Mouse (Mus musculus): Measurements from ENCODE around the gene Creb5.

Gene Creb5

DNA sequence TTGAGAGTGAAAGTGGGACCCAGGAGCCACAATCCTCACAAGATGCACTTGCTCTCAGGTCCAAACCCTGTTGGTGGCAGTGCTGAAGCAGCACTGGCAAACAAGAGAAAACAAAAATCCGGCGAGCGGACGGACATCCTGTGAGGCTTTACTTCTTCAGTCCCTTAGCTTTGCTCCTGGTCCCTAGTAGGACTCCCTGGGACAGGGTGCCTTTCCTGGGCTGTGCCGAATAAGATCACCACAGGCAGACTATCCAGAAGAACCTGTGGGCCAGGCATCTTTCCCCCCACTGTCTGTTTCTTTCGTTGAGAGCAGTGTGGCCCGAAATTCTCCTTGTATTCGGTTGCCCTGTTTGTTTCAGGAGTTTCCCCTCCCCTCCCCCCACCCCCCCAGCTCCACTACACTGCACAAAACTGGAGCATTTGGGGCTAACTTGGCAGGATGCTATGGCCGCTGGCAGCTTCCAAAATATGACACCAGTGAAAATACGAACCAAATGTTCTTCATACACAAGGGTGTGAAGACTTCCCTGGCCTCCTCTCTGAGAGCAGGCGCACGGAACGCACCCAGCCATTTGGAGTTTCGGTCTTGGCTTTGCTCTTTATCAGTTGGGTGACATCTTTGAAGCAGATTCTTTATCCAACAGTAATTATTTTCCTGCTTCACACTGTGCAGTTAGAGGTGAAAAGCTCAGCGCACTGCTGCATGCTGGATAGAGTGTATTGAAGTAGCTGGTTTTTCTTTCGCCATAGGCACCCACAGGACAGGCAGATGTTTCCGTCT, 32.7 kb downstream of the Creb5 start:
- DNase-seq (ENCODE audit: low read depth), result no peak

- no peak for DNase-seq (ENCODE audit: low read depth)
These were observed 50.3 kb downstream of the Creb5 start for GRCm38 (mm10) chr6:53337398-53337797.

DNA sequence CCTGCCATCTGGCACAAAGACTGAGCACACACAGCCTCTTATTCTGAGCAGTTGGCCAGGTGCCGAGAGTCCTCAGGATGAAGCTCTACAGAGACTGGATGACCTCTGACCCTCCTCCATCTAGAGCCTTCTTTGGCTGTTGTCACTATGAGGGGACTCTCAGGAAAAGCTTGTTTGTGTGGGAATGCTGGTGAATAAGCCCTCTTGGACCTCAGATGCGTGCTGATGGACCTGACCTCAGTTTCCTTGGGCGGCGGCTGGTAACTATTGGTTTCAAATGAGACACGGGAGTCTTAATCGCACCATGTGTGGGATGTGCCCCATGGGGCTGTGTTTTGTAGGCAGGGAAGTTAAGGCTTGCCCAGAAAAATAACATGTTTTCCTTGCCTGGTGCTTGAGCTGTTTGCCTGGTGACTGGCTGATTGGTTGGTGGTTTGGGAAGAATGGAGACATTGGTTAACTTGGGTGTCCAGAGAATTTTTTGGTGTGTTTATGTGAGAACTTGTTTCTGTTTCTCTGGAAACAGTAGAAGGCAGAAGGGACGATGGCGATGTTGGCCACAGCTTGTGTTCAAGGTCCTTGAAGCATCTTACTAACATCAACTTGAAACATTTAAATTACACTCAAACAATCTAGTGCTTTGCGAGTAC, 65.4 kb downstream of the Creb5 start:
- DNase-seq (ENCODE audit: low read depth), result no peak

GRCm38 (mm10) chr6:53356328-53356727, 69.3 kb downstream of the Creb5 start:
- no peak for DNase-seq (ENCODE audit: low read depth)

DNA sequence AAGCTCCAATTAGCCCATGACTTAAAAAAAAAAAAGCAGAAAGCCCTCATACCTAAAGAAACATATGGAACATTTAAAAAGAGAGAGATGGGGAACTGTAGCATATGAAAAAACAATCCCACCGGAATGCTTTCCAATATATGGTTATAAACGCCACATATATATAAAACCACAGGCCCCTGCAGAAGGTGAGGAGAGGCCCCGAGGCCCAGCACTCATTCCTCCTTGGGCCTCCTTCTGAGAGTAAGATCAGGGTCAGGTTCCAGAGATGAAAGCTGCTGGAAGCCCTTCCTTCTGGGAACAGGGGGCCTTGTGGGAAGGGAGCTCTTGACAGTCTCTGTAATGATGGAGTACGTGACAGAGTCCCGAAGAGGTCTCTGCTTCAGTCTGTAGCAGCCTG, 76.5 kb downstream of the Creb5 start:
- DNase-seq (ENCODE audit: low read depth), result no peak

DNA sequence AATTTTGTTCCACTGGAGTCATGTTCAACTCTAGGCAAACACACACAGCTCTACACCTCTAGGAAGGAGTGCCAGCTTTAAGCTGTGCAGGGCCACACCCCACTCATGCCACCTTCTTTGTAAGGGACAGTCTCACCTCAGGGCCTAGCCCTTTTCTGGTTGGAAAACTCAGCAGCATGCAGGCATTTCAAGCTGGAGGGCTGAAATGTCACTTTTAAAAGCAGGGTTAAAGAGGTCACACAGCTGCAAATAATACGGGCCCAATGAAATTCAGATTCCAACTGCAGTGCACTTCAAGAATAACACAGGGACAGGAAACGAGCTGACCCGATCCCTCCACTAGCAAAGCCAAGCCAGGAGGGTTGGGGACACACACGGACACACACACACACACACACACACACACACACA, 76.9 kb downstream of the Creb5 start:
- no peak for DNase-seq (ENCODE audit: low read depth)

DNA sequence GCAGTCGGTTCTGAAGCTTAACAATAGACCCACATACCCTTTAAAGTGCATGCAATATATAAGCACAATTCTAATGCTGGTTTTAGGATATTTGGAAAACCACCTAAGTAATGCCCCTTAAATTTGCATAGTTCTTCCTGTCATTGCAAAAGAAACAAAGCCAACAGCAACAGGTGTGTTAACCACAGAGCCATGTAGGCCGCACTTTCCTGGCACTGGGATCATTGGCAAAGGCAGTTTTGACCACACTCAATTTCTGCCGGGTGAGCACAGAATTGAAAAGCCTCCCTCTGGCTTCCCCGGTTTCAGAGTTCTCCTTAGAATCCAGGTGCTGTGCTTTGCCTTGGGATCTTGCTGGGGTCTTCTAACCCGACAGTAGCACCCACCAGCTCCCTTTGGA, 82.1 kb downstream of the Creb5 start:
- DNase-seq (ENCODE audit: low read depth), result no peak

- peak; percentile 8 for DNase-seq (ENCODE audit: low read depth)
These were observed 82.9 kb downstream of the Creb5 start for GRCm38 (mm10) chr6:53369928-53370327.

GRCm38 (mm10) chr6:53371962-53372361, 84.9 kb downstream of the Creb5 start:
- no peak for DNase-seq (ENCODE audit: low read depth)

- DNase-seq (ENCODE audit: low read depth), result no peak
These were observed 87.4 kb downstream of the Creb5 start for GRCm38 (mm10) chr6:53374315-53374941.

- DNase-seq (ENCODE audit: low read depth), result no peak
These were observed 102.2 kb downstream of the Creb5 start for GRCm38 (mm10) chr6:53389277-53389676.

DNA sequence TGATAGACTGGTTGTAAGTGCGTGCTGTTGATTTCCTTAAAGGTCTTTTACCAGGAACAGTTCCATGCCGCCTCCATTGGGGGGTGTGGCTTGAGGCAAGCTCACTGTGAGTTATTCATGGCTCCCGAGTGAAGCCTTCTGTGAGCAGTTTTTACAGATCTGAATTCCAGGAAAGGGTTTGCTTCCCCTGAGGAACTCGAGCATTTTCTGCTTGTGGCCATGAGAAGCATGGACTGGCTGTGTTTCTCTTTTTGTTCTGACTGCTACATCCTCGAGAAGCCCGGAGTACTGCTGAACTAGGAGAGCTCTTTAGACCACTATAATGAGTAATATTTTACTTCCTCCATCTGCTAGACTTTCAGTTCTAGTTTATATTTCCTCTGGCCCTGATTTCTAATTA, 103.3 kb downstream of the Creb5 start:
- DNase-seq (ENCODE audit: low read depth), result no peak

- no peak for DNase-seq (ENCODE audit: low read depth)
These were observed 107.0 kb downstream of the Creb5 start for GRCm38 (mm10) chr6:53394026-53394425.

DNA sequence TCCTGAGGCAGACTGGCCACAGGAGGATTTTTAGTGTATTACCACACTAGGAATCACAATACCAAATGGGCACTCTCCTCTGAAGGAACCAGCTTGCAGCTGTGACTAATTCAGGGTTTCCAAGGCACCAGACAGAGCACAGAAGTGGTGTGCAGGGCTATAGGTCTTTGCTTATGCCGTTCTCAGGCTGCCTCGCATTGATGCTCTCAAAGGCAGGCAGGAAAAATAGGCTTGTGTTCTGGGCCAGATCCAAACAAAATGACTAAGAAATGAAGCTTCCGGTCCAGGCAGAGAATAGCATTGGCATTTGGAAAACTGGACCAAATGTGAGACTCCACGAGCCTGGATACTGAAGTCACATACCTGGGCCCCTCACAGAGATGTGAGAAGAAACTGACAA, 108.1 kb downstream of the Creb5 start:
- DNase-seq (ENCODE audit: low read depth), result no peak

DNA sequence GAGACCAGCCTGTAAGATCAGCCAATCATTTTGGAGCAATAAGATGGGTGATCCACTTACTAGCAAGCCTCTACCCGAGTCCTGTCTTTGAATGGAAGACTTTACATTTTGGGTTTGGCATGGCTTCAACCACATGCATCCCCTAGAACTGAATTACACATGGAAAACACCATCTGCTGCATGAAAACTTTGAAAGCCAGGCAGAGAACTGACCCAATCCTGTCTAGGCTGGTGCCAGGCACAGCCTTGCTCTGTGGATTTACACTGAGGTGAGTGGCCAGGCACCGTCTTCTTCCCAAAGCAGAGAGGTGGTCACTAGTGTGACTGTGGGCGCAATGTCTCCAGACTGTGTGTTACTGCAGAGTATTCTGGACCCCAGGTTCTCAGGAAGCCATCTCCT, 109.4 kb downstream of the Creb5 start:
- DNase-seq (ENCODE audit: low read depth), result no peak

DNA sequence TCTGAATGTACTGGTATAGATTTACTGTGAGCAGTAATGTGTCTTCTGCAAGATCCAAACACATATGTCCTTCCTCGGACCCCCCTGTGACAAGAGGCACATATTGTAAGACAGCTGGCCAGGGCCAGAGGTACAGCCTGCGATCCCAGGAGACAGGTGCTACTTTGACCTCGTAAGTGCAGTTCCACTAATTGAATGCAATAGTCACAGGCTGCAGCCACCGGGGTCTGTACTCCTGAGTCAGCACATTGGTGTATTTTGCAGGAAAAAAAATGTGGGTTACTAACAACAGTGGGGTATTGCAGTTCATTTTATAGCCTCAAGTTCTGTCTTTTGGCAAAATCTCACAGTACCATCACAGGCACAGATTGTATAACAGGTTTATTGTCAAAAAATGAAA, 110.7 kb downstream of the Creb5 start:
- no peak for DNase-seq (ENCODE audit: low read depth)

GRCm38 (mm10) chr6:53398297-53399140, 111.4 kb downstream of the Creb5 start:
- no peak for DNase-seq (ENCODE audit: low read depth)

DNA sequence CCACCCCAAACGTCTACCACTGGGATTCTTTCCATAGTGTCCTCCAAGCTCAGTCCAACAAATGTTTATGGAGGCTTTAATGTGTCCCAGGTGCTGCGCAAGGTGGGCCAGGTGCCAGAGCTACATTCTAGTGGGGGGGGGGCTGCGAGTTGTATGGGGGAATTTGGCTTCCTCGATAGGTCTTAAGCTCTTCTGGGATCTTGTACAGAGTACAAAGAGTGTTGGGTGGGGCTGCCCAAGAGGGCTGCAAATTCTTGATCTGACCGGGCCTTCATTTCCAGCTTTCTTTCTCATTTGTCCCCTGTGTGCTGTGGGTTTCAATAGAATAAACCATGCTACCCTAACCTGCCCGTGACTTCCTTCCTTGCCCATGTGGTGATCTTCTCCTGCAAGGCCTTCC, 114.3 kb downstream of the Creb5 start:
- no peak for DNase-seq (ENCODE audit: low read depth)

- peak; percentile 47 for DNase-seq (ENCODE audit: low read depth)
These were observed 115.5 kb downstream of the Creb5 start for GRCm38 (mm10) chr6:53402551-53402950.

- no peak for DNase-seq (ENCODE audit: low read depth)
These were observed 122.1 kb downstream of the Creb5 start for GRCm38 (mm10) chr6:53409183-53409582.

- no peak for DNase-seq (ENCODE audit: low read depth)
These were observed 134.3 kb downstream of the Creb5 start for GRCm38 (mm10) chr6:53421345-53421744.

GRCm38 (mm10) chr6:53429368-53429767, 142.3 kb downstream of the Creb5 start:
- no peak for DNase-seq (ENCODE audit: low read depth)
